Mouse (Mus musculus) inflammation-experienced regulatory T-cells, adult 6 months (primary cell): ENCODE data around the gene Ckm. TPM values are rescaled to one million over a fixed set of nuclear protein-coding genes. Genes with fewer than 3 reads are reported as not detected.

Source experiments
- ATAC-seq: one replicate; pipeline ENCODE4 v1.8.0; 2017
- polyA plus RNA-seq, 3 experiments: library from polyadenylated mRNA; unstranded; fragments of 100-300 nt; shearing (Covaris generic); gene quantifications; one replicate each; pipeline ENCODE4 v1.2.1; 2017

Ckm gene
- polyA plus RNA-seq, 3 experiments from 2014 or later, result 0.25 TPM; not detected in 2

DNA sequence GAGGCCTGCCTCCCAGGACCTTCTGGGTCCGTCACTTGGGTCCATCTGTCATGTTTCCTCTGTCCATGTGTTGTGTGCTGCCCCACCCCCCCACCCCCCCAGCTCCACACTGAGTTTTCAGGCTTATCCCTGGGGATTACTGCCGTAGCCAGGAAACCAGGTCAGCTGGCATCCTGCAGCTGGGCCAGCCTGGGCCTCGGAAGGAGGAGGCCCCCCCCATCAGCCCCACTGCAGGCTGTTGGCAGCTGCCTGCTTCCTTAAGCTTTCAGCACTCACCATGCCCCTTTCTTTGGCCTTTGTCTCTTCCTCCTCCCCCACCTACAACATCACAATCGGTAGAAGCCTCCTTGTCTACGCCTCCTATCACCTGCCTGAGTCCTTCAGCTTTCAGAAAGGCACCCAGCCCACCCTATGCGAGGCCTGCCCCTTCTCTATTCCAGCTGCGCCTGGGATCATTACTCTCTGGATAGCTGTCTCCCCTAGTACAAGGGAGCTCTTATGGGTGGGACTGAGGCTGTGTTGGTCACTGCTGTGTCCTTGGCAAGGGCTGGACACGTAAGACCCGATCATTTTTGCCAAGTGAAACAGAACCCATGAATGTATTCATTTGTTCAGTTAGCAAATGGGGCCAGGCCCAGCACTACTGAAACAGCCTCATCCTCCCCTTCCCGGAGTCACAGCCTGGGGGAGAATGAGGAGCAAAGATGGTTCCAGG is 15.7 kb upstream of the Ckm start:
- ATAC-seq, result no peak

DNA sequence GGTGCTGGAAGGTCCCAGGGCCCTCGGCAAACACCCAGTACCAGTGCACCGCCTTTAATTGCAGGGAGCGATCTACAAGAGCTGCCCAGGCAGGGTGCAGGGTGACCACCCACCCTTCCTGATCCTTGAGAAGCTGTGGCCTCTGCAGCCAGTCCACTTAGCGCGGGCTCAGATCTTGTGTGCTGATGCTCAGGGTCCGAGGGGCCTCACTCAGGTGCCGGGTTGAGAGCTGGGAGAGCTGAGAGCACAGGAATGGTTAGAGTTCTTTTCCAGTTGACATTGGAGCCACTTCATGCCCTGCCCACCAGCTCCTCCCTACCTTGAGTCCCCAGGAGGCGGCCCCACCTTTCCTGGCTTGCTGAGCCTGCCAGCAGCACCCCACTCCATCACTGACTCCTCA is 10.1 kb upstream of the Ckm start:
- no peak for ATAC-seq

DNA sequence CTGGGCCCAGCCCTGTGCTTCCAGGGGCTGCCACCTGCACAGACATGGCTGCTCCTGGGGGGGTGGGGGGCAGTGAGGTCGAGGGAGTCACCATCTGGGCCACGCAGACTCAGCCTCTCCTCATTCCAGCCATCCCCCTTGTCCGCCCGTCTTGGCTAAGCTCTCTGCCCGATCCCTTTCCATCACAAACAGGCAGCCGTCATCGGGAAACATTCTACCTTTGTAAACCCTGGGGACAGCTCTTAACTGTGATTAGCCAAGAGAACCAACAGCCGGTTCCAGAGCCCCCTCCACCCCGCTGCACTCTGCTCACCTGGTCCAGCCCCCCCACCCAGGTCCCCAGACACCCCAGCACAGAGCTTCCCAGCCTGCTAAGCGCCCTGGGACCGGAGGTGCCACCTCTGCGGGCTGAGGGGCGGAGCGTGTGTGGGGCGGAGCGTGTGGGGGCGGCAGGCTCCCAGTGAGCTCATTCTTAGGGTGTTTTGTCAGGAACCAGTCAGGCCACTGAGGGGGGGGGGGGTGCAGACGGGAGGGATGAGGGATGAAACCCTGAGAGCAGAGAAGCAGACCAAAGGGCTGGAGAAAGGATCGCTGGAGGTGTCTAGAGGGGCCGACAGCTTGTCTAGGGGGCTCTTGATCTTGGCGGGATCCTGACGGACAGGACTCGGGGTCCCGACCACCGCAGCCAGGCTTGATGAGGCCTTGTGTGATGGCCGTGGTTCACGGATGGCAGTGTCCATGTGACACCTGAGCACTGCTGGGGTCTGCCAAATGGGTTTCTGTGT is 4.9 kb upstream of the Ckm start:
- peak; percentile 63 for ATAC-seq

DNA sequence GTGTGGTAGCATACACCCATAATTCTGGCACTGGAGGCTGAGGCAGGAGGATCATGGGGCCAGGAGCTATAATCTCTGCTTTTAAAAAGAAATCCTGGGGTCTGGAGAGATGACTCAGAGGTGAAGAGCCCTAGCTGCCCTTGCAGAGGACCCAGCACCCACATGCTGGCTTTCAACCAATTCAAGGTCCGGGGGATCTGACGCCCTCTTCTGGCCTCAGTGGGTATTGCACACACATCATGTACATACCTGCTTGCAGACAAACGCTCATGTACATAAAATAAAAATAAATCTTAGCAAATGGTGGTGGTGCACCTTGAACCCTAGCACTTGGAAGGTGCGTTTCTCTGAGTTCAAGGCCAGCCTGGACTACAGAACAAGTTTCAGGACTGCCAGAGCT is 3.6 kb upstream of the Ckm start:
- no peak for ATAC-seq

DNA sequence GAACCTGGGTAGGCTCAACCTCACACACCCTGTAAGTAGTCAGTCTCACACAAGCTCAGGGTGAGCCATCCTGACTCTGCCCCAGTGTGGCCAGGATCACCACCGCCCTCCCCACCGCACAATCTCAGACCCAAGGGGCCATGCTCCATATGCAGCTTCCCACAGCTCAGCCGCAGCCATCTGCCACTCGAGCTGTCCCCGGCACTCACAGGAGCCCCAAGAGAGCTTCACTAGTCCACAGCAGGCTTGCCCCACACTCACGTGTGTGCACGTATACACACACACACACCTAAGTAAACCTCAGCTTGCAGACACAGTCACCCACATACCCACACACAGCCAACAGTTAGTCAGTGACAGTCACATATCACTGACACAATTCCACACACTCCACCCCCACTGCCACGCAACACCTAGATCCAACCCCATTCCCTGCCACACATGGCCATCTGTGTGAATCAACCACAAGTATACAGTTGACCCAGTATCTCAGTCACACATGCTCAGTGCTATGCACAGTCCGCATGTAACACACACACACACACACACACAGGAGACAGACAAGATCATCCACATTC is 2.0 kb upstream of the Ckm start:
- ATAC-seq, result no peak

DNA sequence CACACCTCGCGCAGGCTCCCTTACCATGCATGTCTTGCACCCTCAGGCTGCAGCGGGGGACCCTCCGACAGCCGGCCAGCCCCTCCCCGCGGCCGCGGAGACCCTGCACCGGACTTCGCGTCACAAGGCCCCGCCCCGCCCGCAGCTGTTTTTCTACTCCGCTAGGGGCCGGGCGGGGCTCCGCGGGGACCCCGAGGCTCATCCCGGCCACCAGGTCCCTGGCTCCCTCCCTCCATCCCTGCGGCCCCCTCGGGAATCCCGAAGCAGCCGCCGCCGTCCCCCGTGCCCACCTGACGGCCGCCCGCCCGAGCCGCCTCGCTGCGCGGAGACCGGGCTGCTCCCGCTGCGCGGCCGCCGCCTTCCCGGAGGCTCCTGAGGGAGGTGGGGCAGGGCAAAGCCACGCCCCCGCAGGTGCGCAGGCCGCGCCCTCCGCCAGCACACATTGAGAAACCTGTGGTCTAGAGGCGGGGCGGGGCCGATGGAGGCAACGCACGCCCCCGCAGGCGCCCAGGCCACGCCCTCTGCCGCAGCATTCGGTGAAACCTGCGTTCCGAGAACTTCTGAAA is 762 bp upstream of the Ckm start, which contains the start of gene Klc3:
TSS of gene Klc3 (minus strand) at position 374 of the 566 bp plus-strand sequence.
- peak; percentile 75 for ATAC-seq

DNA sequence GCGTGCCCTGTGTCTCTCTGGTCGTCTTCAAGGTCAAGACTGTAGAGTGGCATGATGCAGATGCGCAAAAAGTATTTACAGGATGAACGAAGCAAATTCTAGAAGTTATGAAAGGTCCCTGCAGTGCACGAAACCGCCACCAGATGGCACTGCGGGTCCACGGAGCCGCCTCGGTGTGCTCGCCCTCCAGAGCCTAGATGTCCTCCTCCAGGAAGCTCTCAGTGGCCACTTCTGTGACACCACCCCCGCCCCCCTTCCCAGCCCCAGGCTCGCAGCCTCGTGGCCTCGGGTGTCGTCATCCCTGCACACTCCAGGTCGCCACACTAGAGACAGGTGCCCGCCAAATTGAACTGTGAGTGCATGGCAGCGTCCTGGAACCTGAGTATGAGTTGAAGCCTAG is 841 bp downstream of the Ckm start:
- ATAC-seq, result peak; percentile 66

DNA sequence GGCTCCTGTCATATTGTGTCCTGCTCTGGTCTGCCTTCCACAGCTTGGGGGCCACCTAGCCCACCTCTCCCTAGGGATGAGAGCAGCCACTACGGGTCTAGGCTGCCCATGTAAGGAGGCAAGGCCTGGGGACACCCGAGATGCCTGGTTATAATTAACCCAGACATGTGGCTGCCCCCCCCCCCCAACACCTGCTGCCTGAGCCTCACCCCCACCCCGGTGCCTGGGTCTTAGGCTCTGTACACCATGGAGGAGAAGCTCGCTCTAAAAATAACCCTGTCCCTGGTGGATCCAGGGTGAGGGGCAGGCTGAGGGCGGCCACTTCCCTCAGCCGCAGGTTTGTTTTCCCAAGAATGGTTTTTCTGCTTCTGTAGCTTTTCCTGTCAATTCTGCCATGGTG is 5.2 kb downstream of the Ckm start:
- ATAC-seq, result no peak

DNA sequence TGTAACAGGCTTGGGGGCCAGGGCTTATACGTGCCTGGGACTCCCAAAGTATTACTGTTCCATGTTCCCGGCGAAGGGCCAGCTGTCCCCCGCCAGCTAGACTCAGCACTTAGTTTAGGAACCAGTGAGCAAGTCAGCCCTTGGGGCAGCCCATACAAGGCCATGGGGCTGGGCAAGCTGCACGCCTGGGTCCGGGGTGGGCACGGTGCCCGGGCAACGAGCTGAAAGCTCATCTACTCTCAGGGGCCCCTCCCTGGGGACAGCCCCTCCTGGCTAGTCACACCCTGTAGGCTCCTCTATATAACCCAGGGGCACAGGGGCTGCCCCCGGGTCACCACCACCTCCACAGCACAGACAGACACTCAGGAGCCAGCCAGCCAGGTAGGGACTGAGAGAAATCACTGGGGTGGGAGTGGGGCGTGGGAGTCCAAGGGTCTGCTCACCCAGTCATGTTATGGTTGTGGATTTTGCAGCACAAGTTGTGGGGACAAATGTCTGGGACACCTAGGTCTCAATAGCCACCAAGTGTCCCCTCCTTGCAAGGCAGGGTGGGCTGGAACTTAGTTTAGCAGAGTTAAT is 6.3 kb downstream of the Ckm start:
- ATAC-seq, result no peak

DNA sequence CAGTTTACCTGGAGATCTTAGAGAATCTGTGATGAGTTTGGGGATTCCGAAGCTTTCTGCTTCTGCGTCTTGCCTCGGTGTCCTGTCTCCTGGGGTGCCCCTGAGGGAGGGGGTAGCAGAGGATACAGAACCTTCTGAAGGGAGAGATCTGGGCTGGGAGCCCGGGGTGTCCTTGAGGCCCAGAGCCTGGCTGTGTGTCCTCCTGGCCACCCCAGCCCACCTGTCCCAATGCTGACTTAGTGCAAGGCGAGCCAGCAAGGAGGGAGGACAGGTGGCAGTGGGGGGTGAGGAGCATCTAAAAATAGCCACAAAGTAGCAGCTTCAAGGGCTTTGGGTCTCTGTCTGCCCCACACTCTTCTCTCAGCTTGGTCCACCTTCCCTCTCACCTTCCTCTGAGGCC is 7.2 kb downstream of the Ckm start:
- ATAC-seq, result no peak

DNA sequence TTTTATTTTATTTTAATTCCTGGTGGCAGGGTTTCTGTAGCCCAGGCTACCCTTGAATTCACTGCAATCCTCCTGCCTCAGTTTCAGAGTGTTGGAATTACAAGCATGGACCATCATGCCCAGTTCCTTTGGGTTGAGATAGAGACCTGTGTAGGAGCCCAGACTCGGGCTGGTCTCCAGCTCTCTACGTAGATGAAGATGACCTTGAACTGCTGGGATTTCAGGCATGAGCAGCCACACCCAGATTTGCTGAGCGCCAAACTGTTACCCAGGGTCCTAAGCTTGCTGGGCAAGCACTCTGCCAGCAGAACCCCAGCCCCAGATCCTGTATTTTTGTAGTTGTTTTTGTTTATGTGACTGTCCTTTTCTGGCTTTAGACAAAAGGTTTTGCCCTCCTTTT is 8.9 kb downstream of the Ckm start:
- no peak for ATAC-seq

DNA sequence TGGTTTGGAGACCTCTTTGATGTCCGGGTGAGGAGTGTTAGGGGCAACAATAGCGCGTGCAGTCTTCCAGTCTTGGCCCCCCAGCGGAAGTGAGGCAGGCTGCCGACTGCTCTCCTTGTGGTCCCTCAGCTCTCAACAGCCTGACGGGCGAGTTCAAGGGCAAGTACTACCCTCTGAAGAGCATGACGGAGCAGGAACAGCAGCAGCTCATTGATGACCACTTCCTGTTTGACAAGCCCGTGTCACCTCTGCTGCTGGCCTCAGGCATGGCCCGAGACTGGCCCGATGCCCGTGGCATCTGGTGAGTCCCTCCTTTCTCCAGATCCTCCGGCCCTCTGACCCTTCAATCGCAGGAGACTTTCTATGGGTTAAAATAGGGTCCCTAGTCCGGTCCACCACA is 12.0 kb downstream of the Ckm start:
- no peak for ATAC-seq

DNA sequence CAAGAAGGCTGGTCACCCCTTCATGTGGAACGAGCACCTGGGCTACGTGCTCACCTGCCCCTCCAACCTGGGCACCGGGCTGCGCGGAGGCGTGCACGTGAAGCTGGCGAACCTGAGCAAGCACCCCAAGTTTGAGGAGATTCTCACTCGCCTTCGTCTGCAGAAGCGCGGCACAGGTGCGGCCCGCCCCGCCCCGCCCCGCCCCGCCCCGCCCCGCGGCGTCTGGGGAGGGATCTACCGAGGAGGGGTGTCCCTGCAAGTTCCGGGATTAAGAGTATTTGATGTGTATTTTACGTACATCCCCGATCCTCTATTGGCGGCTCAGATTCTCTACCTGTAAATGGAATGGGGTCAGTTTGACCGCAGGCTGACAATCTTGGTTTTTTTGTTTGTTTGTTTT is 15.5 kb downstream of the Ckm start:
- ATAC-seq, result no peak

DNA sequence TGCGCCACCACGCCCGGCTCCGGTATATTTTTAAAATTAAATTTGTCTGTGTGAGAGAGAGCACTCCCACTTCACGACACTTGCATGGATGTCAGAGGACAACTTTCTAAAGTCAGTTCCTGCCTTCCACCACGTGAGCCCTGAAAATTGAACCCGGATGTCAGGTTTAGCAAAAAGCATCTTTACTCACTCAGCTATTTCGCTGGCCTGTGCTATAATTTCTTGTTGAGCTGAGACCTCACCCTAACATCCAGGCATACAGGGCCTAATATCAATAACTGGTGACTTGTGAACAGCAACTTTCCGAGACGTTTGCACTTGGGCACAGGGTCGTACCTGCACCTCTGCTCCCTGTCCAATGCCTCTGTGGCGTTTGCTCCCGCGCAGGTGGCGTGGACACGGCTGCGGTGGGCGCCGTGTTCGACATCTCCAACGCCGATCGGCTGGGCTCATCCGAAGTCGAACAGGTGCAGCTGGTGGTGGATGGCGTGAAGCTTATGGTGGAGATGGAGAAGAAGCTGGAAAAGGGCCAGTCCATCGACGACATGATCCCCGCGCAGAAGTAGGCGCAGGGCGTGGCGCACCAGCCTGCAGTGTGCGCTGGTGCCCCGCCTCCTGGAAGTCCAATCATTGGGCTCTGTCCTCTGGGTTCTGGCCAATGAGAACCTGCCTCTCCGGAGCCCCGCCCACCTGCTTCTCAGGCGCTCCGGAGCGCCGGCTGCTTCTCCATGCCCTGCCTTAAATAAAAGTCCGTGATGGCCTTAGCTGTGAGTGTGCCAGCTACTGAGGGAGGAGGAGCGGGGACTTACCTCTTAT is 16.5 kb downstream of the Ckm start:
- ATAC-seq, result peak; percentile 97

DNA sequence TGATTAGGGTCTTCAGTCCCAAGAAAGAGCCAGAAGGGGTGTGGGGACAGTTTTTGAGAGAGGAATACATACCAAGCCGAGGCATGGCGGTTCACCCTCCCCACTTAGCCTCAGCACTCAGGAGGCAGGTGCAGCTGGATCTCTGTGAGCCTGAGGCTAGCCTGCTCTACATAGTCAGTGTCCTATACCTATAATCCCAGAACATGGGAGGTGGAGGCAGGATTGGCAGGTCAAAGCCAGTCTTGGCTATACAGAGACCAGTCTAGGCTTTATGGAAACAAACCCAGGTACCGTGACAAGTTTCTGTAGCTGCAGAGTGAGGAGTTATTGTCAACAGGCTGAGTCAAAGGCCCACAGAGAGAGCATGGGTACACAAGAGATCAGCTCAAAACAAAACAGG is 18.5 kb downstream of the Ckm start:
- no peak for ATAC-seq

DNA sequence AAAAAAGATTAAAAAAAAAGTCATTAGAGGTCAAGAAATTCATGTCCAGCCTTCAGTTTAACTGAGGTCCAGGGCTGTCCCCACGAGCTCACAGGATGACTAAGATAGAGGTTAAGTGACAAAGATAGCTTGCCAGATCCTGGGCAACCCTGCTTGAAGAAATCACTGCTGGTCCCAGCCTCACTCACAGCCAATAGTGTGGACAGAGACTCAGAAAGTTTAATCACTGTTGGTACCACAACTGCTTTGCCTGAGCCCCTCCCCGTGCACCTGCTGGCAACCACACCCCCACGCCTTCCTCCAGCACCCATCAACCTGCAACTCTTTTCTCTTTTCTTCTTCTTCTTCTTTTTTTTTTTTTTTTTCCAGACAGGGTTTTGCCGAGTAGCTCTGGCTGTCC is 19.5 kb downstream of the Ckm start:
- no peak for ATAC-seq

DNA sequence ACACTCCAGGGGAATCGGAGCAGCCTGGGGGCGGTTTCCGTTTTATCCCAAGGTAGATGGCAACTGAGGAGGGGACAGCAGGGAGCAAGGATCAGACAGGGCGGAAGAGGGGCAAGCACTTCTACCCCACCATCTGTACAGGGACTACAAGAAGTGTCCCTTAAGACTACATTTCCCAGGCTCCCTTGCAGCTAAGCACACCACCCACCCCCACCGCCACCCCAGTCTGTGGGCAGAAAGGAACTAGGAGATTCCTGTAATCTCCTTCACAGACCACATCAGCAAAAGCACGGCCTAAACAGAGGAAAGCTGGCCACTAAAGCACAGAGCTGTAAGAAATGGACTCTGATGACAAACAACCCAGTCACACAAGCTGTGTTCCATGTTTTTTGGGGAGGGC is 21.8 kb downstream of the Ckm start:
- ATAC-seq, result no peak

DNA sequence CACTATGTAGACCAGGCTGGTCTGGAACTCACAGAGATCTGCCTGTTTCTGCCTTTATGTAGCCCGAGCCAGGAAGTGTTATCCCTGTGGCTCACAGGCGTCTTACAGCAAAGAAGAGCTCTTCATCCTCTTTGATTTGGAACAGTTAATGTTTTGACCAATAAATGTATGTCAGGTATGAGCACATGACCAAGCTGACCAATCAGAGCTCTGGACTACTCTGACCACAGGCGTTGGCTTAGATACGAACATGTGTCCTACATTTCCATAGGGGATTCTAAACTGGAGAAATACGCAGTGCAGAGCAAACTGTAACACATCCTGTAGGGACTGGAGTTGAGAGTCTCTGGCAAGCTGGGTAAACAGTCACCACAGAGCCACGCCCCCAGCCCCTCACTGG is 22.3 kb downstream of the Ckm start:
- no peak for ATAC-seq

DNA sequence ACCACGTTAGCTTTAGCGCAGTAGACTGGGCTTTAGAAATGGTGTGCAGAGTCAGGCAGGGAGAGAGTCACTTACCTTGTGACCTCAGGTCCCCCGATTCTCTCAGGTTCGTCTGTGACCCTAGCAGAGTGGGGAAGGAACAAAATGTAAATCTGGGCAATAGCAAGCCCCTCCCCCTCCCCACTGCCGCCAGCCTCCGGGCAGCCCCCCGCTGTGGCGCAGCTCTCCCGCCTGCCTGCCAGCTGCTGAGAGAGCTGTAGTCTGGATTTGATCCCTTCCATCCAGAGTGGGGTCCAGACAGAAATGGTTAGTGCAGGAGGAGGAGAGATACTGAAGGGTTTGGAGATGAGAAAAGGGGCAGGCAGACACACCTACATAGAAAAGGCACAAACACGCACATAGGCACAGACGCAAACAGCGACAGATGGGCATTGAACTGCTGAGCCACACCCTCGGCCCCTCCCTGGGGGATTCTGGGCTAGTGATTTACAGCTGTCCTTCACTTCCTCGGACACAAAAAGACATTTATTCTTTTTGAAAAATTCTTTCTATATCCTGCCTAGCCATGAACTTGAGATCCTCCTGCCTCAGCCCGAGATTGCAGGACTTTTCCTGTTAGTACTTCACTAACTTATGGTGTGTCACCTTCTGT is 23.5 kb downstream of the Ckm start:
- ATAC-seq, result no peak

DNA sequence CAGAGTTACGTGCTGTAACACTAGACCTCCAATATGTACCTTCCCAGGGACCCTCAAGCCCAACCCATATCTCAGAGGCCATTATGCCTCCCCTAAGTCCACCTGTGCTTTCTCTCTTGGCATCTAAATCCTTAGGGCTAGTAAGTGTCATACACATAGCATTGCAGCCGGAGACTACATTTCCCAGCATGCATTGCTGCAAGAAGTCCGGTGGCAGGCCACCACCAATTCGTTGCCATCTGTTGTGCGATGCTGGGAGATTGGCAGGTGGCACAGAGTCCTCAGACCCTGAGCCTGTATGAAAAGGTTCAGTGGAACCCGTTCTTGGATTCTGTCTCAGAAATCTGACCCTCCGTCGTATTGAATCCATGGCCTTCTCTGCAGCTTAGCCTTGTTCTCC is 25.1 kb downstream of the Ckm start:
- no peak for ATAC-seq

DNA sequence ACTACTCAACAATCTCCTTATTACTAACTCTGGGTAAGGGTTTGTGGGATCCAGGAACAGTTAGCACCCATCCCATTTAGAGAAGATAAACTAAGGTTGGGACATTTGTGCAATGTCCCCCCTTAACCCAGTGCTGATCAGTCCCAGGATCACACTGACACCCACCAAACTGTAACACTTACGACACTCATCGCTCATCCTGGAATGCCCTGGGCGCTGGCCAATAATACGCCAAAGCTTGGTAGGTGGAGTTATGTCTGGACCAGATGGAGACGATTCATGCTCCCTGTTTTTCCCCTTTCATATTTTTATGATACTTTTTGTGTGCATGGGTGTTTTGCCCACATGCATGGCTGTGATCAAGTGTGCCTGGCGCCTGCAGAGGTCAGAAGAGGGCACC is 25.8 kb downstream of the Ckm start:
- no peak for ATAC-seq

DNA sequence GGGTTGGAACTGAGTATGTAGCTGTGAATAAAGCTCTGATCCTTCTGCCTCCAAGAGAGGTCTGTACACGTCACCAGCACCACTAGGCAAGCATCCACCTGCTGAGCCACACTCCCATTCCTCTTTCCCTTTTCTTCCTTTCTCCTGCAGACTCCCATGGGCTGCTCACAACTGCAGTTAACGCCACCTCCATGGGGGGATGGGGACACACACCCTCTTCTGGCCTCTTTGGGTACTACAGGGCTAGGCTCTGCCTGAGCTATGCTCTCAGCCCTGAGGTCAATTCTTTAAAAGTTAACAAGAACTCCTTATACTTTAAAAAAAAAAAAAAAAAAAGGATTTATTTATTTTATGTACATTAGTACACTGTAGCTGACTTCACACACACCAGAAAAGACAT is 27.9 kb downstream of the Ckm start:
- ATAC-seq, result no peak
